Mouse (Mus musculus) liver, adult 2 months (tissue): ENCODE measurements around the gene Gm20696.

Source experiments
- CTCF ChIP-seq: fragments of 200-500 bp; IDR thresholded peaks from 2 replicates; pipeline ENCODE4 v1.5.1; 2011; ENCODE audit warnings: low read depth, low read length, control low read depth
- POLR2A ChIP-seq: fragments of 200-500 bp; IDR thresholded peaks from 2 replicates; pipeline ENCODE4 v1.6.1; 2011; ENCODE audit warnings: low read length, control low read depth; ENCODE audit not compliant: insufficient read depth; ENCODE audit errors: extremely low read depth

DNA sequence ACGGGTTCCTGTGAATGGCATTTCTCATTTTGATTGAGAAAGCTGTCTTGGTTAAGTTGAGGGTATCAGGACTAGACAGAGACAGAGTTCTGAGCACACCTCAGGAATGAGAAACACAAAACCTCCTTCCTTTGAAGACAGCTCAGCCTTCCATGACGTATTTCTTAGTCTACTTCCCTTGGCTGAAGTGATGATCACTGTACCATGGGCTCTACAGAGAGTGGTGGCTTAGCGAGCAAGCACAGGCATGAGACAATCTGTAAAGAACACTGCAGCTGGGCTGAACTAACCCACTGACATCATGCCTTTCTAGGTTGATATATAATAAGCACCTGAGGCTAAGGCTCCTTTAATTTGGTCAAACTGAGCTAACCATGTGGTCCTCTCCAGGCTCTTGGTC is 316.0 kb downstream of the Gm20696 start:
- TF ChIP-seq CTCF = no peak
- TF ChIP-seq POLR2A = no peak
